Comparison of ENCODE assay signal across 8 mouse cellular contexts in the genomic region with DNA sequence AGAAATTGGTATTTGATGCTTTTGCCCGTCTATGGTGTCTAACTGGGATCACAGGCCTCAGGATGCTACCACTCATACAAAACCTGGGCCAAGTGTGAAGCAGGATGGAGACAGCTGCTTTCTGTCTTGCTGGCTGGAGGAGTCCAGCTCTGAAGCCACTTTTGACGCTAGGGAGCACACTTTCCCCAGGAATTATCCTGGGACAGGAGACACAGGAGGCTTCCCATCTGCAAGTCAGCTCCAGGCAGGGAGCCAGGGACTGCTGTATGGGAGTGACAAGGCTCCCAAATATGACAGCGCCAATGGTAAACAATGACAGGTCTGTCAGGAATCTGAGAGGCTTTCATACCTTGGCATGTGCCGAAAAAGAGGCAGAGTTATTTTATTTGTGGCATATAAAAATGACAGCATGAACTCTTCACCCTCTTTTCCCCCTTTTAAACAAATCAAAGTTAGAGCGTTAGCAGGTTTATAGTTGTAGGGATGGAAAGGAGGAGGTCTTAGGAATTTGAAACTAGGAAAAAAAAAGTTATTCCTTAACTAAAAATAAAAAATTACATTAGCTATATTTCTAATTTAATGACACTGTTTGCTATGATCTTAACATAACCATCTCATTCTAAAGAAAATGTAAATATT.
DNase-seq lines count a peak whose midpoint lies in the region; ATAC-seq lines count a peak whose summit lies in the region.

No protein-coding gene starts in this region.

- DNase-seq in gastrocnemius, postnatal 14 days = peak; percentile 14
- DNase-seq in gastrocnemius, postnatal 25 days = no peak
- DNase-seq in embryo, embryonic 10 days (ENCODE audit: low spot score) = peak; percentile 65
- DNase-seq in large intestine, adult 2 months (ENCODE audit: low read depth, low spot score) = peak; percentile 31
- peak; percentile 67 for DNase-seq in lung, postnatal 10 days
- DNase-seq in right cerebral cortex, postnatal 25 days = peak; percentile 41

- H3K4me2 ChIP-seq in heart, embryonic 11.5 days = no peak overlapping the region

- intact Hi-C loops in gastrocnemius, postnatal 14 days (cut with DNase I; ENCODE audit: low total_unique reads) = no loop called here

- no peaks in the 10 kb centered on the region for H3K27me3 ChIP-seq in heart, embryonic 11.5 days (ENCODE audit: control insufficient read depth, insufficient read depth, low read length)

- H3K4me1 ChIP-seq in heart, embryonic 11.5 days (ENCODE audit: control insufficient read depth, insufficient read depth, low read length) = no peaks in the 10 kb centered on the region

- no peak overlapping the region for H3K4me3 ChIP-seq in heart, embryonic 11.5 days (ENCODE audit: low read depth, low read length)

- peak; percentile 52; the same call in 1 of the 2 replicates for ATAC-seq in heart, embryonic 11.5 days (replicated peaks; ENCODE audit: insufficient number of reproducible peaks, low FRiP score, low TSS enrichment)
- no peak for ATAC-seq in inflammation-experienced regulatory T-cells, adult 6 months

- no peak overlapping the region for H3K9ac ChIP-seq in heart, embryonic 11.5 days (ENCODE audit: low read depth, low read length)

- WGBS in heart, embryonic 11.5 days (ENCODE audit: insufficient replicate concordance) = 43% methylated on average over 5 of the region's 5 CpGs
- WGBS in large intestine, adult 2 months = 11% methylated on average over 5 of the region's 5 CpGs

- no peaks in the 10 kb centered on the region for H3K36me3 ChIP-seq in heart, embryonic 11.5 days (ENCODE audit: control insufficient read depth, insufficient read depth, low read length)

- no peak overlapping the region for H3K27ac ChIP-seq in heart, embryonic 11.5 days (ENCODE audit: low read depth, low read length)

- no peaks in the 10 kb centered on the region for H3K9me3 ChIP-seq in heart, embryonic 11.5 days (replicated peaks; ENCODE audit: control insufficient read depth, low read length)
